Mouse (Mus musculus) E14TG2a.4 (cell line): ENCODE measurements around the gene Scel.

Source experiments
- CTCF ChIP-seq: conservative IDR thresholded peaks from 2 replicates; pipeline ENCODE4 v1.5.1; 2014; ENCODE audit warnings: low read length
- NANOG ChIP-seq: IDR thresholded peaks from 2 replicates; pipeline ENCODE4 v1.6.1; 2014; ENCODE audit warnings: borderline replicate concordance, low read length, mixed read lengths
- POU5F1 ChIP-seq: IDR thresholded peaks from 2 replicates; pipeline ENCODE4 v1.6.1; 2014; ENCODE audit warnings: low read length, borderline replicate concordance

DNA sequence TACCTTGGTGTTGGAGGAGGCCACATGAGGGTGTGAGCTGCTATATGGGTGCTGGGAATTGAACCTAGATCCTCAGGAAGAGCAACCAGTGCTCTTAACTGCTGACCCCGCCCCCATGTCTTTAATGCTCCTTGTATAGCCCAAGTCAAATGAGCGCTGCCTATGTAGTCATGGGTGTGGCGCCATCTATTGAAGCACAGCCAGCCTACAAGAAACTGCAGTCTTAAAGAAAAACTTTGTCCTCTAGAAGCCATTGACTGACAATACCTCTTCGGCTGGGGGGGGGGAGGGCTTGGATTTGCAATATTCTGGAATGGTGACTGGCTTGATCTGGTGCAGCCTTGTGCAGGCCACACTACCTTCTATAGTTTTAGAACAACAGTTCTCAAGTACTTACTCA, 26.7 kb downstream of the Scel start:
- TF ChIP-seq CTCF (peak; percentile 15; the same call in 1 of the 2 replicates), NANOG (no peak), POU5F1 (no peak)
